Mouse (Mus musculus): ENCODE results near the gene Ripor2.

The Ripor2 gene

GRCm38 (mm10) chr13:24581833-24582232 is at the start of gene Ripor2:
Ripor2 (plus strand) TSS chr13:24582189.
- DNase-seq, result no peak

DNA sequence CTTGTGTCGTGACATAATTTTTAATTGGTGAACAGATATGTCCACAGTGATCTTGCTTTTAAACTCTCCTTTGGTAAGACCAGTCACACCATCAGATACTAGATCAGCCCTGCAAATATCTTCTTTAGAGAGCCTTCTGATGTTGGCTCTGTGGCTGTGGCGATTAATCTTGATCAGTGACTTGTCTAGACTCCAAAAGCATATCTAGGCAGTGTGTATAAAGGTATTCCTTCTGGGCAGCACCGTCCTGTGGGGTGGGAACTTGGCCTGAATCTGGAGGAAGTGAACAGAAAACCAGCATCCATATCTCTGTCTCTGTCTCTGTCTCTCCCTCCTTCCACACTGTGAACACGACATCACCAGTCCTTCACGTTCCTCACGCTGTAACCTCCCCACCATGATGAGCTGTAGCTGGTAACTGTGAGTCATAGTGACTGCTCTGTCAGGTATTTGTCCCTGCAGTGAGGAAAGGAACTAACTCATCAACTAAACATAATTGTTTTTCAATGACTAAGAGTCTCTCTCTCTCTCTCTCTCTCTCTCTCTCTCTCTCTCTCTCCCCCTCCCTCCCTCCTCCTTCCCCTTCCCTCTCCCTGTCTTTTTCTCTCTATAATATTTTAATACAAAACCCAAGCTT is 45.3 kb upstream of the Ripor2 start:
- no peak for DNase-seq

DNA sequence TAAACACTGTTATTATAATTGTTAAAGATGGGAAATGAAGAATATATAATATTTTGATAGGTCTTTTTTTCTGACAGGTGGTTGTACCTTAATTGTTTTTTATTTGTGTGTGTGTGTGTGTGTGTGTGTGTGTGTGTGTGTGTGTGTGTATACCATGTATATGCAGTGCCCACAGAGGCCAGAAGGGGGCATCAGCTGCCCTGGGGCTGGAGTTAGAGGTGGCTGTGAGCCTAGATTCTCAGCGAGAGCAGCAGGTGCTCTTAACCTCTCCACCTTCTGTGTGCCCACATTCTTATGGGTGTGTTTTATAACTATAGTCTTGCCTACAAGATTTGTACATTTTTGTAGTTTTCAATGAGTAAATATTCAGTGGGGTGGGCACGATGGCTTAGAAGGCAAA is 44.0 kb upstream of the Ripor2 start:
- DNase-seq, result no peak

DNA sequence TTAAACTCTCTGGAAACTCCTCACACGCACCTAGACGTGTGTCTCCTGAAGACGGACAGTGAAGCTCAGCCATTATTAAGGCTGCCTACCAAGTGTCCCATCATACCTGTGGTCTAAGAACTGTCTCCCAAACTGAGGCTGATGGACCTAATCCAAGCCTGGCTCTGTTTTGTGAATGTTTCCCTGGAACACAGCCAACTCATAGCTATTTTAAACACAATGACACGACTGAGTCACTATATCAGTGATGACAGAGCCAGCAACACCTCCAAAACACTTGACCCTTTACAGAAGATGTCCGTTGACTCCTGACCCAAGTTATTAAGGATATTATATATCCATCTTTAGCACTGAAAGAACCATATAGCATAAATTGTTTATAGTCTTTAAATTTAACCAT is 43.0 kb upstream of the Ripor2 start:
- DNase-seq, result no peak

GRCm38 (mm10) chr13:24545677-24546076 is 36.3 kb upstream of the Ripor2 start:
- no peak for DNase-seq

DNA sequence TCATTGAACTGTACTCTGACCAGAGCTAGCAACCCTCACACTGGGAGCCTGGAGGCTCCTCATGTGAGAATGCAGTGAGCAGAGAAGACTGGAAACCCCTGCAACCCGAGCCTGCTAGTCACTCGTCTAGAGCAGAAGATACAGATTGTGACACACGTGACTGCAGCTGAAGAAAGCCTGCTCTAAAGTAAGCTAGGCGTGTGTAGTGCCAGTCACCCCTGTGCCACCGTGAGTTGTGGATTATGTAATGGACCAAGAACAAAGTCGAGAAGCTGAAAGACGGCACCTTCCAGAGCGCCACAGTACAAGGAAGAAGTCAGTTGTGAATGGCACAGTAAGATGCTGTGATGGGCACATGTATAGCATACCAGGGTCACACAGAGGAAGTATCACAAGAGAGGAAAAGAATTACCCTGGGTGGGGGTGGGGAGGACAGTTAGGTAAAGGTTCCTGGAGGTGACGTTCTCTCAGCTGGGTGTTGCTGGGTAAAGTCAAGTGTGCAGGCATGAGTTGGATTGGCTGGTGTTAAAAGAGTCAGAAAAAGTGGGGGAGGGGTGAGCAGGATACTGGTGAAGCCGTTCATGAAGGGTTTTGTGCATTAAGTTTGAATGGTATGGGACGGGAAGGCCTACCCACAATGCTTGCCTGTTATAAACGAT is 35.1 kb upstream of the Ripor2 start:
- DNase-seq, result no peak

GRCm38 (mm10) chr13:24548911-24549310 is 33.1 kb upstream of the Ripor2 start:
- DNase-seq, result no peak

DNA sequence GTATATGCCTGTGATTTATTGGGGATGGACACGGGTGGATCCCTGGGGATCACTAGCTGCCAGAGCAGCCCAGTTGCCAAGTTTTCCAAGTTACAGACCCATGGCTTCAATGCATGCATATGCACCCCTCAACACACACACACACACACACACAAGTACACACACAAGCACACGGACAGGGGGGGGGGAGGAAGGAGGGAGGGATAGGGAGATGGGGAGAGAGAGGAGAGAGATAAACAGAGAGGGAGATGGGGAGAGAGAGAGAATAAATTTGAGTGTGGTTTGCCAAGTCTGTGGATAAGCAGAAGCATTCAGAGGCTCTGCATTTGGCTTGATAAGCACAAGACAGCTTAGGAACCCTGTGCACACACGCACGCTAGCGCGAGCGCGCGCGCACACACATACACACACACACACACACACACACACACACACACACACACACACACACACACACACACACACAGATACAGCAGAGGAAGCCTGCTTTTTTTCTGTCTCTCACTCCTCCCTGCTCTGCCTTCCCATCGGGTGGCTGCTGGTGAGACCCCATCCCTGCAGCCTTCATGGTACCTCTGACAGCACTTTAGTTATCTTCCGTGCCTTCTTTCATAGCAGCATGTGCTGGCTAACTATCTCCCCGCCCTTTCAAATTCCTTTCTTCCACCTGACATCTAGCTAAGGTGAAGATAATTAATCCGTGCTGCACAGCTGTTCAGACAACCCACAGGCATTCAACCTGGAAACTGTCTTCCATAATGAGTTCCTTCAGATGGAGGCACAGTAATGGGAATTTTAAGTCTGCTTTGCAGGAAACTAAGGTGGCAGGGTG is 30.7 kb upstream of the Ripor2 start:
- no peak for DNase-seq

- no peak for DNase-seq
Measured at GRCm38 (mm10) chr13:24552039-24552438, 29.9 kb upstream of the Ripor2 start.

GRCm38 (mm10) chr13:24561391-24561790 is 20.6 kb upstream of the Ripor2 start:
- no peak for DNase-seq

DNA sequence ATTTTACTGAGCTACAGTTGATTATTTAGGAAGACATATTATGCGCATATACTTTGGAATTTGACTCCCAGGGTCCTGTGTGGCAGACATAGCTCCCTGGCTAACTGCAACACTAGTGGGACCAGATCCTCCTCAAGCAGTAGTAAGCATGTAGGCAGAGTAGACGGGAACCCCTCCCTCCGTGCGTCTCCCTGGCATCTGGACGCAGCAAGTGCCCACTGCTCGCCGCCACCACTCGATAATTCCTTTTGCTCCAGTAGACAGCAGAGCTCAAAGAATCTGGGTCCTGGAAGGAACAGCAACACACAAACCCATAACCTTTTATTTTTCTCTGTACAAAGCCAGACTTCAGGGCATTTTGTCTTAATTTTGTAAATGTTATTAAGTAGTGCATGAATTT is 17.3 kb upstream of the Ripor2 start:
- no peak for DNase-seq

DNA sequence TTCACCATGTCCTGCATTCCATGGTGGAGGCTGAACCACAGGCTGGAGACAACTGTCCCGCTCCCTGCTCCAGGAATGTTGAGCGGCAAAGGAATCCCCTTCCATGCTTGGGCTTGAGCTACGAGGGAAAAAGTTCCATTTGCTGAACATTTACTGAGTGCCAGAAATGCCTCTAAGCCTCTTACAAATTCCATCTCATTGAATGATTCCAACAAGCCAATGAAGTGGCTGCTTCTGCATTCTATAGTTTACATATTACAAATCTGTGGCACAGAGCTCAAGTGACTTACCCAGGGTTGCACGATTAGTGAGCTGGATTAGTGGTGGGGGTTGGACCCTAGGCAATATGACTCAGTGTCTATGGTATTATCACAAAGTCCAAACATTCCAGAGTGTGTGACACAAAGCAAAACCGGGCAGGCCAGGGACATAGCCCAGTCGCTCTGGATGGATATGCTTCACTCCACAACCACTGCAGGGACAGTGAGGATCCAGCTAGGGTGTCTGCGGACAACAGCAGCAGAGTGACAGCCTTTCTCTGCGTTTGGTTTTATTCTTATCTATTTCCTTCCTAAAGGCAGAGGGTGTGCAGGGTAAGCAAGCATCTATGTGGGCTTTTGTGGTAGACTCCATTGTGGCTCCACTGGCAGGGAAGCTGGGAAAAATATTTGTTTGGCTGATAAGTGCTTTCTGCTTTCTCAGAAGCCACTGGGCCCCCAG is 16.6 kb upstream of the Ripor2 start:
- DNase-seq, result no peak

- DNase-seq, result no peak
Measured at GRCm38 (mm10) chr13:24565950-24566320, 16.1 kb upstream of the Ripor2 start.

DNA sequence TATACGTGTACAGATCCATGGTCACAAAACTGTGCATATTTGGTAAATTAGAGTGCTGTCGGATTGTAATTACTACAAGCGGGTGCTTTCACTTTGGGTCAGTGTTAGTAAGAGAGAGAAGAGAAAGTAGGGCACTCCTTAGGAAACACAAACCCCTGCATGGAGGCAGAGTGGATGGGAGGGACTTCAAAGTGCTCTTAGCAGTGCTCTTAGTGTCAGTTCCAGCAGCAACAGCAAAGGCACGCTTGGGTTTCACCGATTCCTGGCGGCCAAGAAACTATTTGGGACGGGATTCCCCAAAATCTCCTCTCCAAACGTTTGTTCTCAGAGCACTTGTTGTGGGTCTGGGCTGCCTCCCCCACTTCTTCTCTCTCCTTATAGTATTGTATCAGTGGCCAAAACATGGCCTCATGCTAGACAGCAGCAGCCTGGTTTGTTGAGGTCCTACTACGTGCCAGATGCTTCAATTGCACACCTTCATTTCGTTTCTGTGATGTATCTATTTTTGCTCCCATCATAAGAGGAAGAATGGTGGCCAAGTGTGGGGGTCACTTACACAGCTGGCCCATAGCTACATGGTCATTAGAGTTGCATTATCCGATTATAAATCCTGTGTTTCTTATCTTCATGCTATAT is 14.7 kb upstream of the Ripor2 start:
- DNase-seq, result no peak

- no peak for DNase-seq
Measured at GRCm38 (mm10) chr13:24569066-24569465, 12.9 kb upstream of the Ripor2 start.

DNA sequence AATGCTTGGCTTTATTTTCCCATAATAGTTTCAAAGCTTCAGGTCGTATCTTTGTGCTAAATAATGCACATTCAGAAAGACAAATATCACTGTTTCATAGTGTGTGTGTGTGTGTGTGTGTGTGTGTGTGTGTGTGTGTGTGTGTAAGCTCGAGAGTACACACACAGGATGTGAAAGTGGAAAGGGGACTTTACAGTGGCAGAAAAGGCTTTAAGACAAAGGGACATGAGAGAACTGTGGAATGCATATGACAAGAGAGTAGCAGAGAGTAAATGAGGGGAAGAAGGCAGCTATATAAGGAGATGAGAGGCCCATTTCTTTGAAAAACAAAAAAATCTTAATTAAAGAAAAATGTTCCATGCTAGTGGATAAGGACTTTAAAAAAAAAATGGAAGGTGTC is 11.3 kb upstream of the Ripor2 start:
- no peak for DNase-seq

GRCm38 (mm10) chr13:24571906-24572305 is 10.1 kb upstream of the Ripor2 start:
- no peak for DNase-seq

- DNase-seq, result no peak
Measured at GRCm38 (mm10) chr13:24575126-24575525, 6.9 kb upstream of the Ripor2 start.

GRCm38 (mm10) chr13:24576338-24577119 is 5.5 kb upstream of the Ripor2 start:
- peak; percentile 87 for DNase-seq

- DNase-seq, result no peak
Measured at GRCm38 (mm10) chr13:24578317-24578716, 3.7 kb upstream of the Ripor2 start.

DNA sequence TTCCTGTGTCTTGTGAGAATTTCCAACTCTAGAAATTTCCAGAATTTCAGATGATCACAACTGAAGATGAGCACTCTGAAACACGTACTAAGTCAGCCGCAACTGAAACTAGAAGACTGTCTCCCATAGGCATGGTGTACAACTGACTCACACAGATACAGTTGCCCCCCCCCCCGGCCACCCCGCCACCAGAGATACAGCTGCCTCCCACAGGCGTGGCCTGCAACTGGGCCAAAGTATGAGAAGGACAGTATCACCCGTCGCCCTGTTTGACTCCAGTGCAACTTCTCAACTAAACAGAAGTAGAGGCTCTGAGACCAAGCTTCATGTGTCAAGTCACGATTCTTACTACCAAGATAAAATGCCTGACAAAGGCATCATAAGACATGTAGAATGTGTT is 1.2 kb upstream of the Ripor2 start:
- DNase-seq, result no peak

DNA sequence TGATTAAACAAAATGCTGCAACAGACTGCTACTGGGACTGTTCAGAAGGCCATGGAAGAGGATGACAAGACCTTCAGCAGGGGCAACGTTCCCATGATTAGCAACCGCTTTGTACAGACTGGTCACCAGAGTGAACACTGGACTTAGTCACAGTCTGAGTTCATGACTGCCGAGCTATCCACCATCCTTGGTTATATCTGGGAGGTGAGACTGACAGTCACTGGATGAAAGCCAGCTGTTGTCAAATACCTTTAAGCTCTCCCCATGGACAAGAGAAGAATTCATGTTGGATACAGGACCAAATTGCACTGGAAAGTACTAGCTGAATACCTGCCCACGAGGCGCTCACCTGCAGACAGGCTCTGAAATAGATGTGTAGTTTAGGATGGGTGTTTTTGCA is 2.4 kb downstream of the Ripor2 start:
- DNase-seq, result no peak

Data from right cerebral cortex, adult 18-20 months (tissue).